Mouse (Mus musculus): ENCODE measurements around the gene Gpr26.

- TF ChIP-seq CTCF (IDR thresholded peaks at IDR 0.05; ENCODE audit: low read depth): no peak
- no peak for TF ChIP-seq EP300 (optimal IDR thresholded peaks at IDR 0.05)
Measured at GRCm38 (mm10) chr7:132031940-132032531, 65.8 kb downstream of the Gpr26 start.
